Mouse (Mus musculus): Measurements from ENCODE around the gene Zfp974. TPM values are rescaled to one million over a fixed set of nuclear protein-coding genes. Genes with fewer than 3 reads are reported as not detected.
"Not testable (repeated sequence)": the region's sequence is repeated elsewhere in the genome, so short reads cannot be mapped to it uniquely, and the experiment has no call there.

Zfp974 gene
- polyA plus RNA-seq (2012; rRNA removed) = 1.2 and 1.7 TPM in 2 replicates

DNA sequence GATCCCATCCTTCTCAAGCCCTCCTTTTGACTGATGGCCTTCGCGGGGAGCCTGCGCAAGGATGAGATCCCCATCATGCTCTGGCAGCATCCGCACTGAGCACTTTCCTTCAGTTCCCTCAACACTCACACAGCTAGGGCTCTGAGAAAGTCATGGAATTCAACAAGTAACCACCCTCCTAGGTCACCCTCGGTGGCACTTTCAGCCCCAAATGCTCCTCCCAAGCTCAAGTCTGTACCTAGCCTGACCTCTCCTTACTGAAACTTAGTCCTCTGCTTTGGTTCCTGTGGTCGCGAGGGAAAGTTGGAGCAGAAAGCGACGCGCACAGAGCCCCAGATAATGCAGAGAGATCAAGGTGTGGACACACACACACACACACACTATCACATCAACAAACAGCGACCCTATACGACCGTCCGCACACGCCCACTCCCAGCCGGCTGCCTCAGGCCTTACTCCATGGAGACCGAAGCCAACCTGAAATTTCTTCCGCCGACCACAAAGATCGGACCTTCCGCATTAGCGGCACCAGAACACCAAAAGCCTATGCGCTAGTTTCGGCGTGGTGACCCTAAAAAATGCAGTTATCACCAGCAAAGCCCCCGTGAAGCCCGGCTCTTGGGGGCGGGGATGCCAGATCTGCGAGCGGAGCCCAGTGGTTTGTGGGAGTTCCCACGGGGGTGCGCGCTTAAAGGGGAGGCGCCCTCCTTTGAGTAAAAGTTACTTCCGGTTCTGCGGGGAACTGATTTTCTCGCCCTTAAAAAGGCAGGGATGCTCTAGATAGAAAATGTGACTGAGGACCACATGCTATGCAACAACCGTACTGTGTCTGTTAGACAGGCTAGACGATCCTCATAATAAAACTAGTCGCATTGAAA, at the start of gene Zfp974:
Zfp974 (minus strand) TSS at position 643 of the 878 bp plus-strand sequence.
- DNase-seq = peak; percentile 52
- Histone ChIP-seq H3K4me1 (ENCODE audit: control insufficient read depth, insufficient read depth, low read length) (no peaks in the 10 kb centered on the region; the same call in none of the 2 replicates), H3K4me3 (replicated peaks; ENCODE audit: extremely low read depth, low read depth, low read length) (peak within 1 kb of the TSS; percentile 75)
- 4% methylated on average over 40 of the region's 40 CpGs for WGBS
- TF ChIP-seq CTCF (IDR thresholded peaks at IDR 0.05; ENCODE audit: insufficient read depth, low read length) = no peak
- TF ChIP-seq POLR2A (IDR thresholded peaks at IDR 0.05; ENCODE audit: borderline replicate concordance, extremely low read depth, low read depth, low read length) = no peak

DNA sequence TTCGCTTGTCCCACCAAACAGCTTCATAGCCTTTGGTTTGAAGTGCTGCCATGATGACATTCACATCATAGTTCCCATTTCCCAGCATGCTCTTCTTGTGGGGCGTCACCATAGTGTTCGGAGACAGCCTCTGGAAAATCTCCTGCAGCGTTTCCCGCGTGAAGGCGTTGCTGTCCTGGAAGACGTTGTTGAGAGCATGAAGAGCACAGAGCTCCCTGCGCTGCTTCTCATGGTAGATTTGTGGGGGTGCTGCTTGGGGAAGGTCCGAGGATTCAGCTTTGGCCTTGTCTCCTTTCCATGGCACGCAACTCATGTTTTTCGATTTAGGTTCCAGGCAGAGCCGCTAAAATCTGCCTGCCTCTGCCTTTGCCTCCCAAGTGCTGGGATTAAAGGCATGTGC, 20.2 kb upstream of the Zfp974 start:
- not testable (repeated sequence) for H3K4me3 ChIP-seq (replicated peaks; ENCODE audit: extremely low read depth, low read depth, low read length); DNase-seq
- 91% methylated on average over 13 of the region's 13 CpGs for WGBS

DNA sequence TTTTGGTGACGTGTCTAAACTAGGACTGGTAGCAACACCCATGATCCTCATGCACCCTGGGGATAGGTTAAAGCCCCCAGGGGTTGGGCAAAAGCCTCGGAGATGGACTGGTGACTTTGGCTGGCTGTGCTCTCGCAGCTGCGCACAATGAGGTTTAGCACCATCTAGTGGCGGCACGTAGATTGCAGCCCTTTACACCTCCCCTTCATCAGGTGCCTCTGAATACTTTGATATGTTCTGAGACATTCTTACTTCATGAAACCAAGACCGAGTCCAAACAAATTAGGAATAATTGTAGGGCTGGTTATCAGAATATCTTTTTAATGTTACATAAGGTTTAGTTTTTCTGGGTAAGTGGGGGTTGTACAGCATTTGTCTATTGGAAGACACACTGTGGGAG, 12.6 kb upstream of the Zfp974 start:
- DNase-seq; H3K4me1 ChIP-seq (ENCODE audit: control insufficient read depth, insufficient read depth, low read length); H3K4me3 ChIP-seq (replicated peaks; ENCODE audit: extremely low read depth, low read depth, low read length): not testable (repeated sequence)
- 21% methylated on average over 5 of the region's 7 CpGs for WGBS

More for the DNA sequence above, 20.2 kb upstream of the Zfp974 start:
- H3K4me1 ChIP-seq (ENCODE audit: control insufficient read depth, insufficient read depth, low read length) = not testable (repeated sequence)

DNA sequence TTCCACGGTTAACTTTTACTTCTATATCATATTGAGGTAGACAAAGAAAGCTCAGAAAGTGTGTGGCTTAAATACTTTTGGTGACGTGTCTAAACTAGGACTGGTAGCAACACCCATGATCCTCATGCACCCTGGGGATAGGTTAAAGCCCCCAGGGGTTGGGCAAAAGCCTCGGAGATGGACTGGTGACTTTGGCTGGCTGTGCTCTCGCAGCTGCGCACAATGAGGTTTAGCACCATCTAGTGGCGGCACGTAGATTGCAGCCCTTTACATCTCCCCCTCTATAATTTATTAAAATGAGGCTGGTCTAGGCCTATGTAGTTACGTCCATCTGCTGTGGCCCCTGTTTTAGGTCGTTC, 4.5 kb upstream of the Zfp974 start:
- H3K4me1 ChIP-seq (ENCODE audit: control insufficient read depth, insufficient read depth, low read length); H3K4me3 ChIP-seq (replicated peaks; ENCODE audit: extremely low read depth, low read depth, low read length); DNase-seq: not testable (repeated sequence)
- 0% methylated on average over 1 of the region's 9 CpGs for WGBS

DNA sequence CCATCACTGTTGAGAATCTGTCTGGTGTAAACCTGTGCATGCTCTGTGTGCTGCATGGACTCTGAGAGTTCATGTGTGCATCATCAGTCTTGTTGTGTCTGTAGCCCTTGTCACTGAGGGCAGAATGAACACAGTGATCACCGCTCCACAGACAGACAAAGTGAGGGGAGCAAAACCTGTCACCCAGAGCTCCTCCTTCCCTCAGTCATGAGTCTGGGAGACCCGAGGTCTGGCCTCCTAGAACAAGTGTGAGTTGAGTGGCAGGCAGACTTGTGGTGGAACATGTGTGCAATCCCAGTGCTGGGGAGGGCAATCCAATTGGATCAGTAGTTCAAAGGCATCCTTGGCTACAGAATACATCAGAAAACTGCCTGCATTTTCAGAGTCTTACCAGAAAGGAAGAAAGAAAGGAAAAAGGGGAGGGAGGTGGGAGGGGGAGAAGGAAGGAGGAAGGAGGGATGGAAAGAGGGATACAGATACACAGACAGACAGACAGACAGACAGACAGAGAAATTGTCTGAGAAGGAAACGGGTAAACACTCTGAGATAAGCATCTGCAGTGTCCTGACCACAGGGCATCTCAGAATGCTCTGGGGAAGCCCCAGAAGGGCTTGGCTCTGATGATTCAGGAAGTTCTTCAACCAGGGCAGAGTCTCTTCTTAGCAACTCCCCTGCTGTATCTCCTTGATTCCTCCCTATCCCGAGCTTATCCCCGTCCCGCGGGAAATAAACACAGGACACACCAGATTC, 4.0 kb upstream of the Zfp974 start:
- no peak for DNase-seq
- Histone ChIP-seq H3K4me1 (ENCODE audit: control insufficient read depth, insufficient read depth, low read length) (no peaks in the 10 kb centered on the region; the same call in none of the 2 replicates), H3K4me3 (replicated peaks; ENCODE audit: extremely low read depth, low read depth, low read length) (no peak overlapping the region)
- WGBS = 15% methylated on average over 7 of the region's 7 CpGs
- no peak for TF ChIP-seq CTCF (IDR thresholded peaks at IDR 0.05; ENCODE audit: insufficient read depth, low read length)
- TF ChIP-seq POLR2A (IDR thresholded peaks at IDR 0.05; ENCODE audit: borderline replicate concordance, extremely low read depth, low read depth, low read length) = no peak

DNA sequence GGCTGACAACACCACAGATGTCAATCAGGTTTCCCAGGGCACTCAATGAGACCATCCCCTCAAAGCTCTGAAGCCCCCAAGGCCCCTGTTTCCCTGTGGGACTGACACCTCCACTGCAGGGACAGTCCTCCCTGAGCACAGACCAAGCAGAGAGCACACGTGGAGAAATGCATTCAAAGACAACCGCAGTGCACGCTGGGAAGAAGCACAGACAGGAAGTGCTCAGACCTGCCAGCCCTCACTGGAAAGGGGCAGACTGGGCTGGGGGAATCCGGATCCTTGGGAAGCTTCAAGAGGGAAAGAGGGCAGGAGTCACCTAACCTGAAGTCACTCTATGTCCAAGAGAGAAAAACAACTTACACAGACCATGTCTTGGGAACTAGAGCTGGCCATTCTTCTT, 2.2 kb downstream of the Zfp974 start:
- not testable (repeated sequence) for DNase-seq; H3K4me1 ChIP-seq (ENCODE audit: control insufficient read depth, insufficient read depth, low read length)

DNA sequence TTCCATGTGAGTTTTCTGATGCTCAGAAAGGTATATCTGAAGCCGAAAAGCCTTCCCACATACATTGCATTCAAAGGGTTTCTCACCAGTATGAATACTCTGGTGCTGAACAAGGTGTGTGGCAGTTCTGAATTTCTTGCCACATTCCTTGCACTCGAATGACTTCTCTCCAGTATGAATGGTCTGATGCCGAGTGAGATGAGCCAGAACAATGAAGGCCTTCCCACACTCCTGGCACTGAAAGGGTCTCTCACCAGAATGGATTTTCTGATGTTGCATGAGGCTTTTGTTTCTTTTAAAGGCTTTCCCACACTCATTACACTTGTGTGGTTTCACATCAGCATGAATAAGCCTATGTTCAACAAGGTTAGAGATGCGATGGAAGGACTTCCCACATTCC, 18.3 kb downstream of the Zfp974 start:
- H3K4me1 ChIP-seq (ENCODE audit: control insufficient read depth, insufficient read depth, low read length); H3K4me3 ChIP-seq (replicated peaks; ENCODE audit: extremely low read depth, low read depth, low read length); DNase-seq: not testable (repeated sequence)
- 93% methylated on average over 4 of the region's 4 CpGs for WGBS

More for the DNA sequence above, 2.2 kb downstream of the Zfp974 start:
- not testable (repeated sequence) for H3K4me3 ChIP-seq (replicated peaks; ENCODE audit: extremely low read depth, low read depth, low read length)
- 29% methylated on average over 4 of the region's 4 CpGs for WGBS

DNA sequence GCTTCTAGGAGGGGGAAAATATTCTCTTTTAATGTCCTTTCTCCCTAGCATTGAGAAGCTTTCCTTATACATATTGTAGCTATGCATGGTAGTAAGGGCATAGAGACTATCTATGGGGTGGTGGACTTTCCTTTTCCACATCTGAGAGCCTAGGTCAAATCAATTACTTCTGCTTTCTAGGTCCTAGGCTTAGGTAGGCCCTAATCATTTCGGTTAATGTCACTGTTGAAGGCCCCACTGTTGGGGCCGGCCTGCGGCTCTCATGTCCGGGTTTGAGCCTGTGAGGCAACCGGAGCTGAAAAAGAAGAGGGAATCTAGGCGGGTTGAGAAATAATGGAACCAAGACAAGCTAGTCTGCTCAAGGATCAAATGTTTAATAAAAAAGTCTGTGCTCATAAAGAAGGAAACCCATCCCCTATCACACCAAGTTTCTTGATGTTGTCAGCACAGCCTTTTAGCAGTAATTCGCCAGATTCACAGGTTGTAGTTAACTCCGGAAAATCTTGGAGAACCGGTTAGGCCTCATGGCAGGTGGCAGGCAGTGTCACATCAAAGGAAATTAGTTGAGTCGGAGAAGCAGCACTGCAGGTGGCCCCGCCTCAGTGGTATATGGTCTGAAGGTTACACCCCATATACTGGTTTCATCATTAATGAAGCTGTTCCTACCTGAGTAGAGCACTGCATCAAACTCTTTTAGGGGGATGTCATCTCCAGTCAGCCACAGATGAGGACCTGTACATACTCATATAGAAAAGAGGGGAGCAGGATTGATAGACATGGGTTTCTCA, 24.0 kb downstream of the Zfp974 start:
- H3K4me3 ChIP-seq (replicated peaks; ENCODE audit: extremely low read depth, low read depth, low read length) = no peak overlapping the region
- DNase-seq = no peak
- WGBS = 70% methylated on average over 11 of the region's 11 CpGs
- no peak for TF ChIP-seq CTCF (IDR thresholded peaks at IDR 0.05; ENCODE audit: insufficient read depth, low read length)
- no peaks in the 10 kb centered on the region for H3K4me1 ChIP-seq (ENCODE audit: control insufficient read depth, insufficient read depth, low read length)

DNA sequence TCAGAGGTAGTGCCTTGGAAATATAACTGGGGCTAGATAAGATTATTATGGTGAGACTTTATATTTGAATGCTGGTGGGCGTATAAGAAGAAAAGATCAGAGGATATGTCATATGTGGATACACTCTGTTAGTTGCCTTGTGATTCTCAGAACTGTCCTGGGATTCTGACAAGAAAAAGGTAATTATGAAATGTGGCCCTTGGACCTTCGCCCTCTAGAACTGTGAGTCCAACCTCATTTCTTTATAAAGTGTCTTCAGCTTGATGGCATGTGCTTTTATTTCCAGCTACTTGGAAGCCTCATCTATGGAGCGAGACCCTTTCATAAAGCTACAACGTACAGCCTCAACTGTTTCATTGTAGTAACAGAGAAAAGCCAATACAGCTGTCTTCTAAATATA, 28.7 kb downstream of the Zfp974 start:
- no peak for TF ChIP-seq POLR2A (IDR thresholded peaks at IDR 0.05; ENCODE audit: borderline replicate concordance, extremely low read depth, low read depth, low read length)
- TF ChIP-seq CTCF (IDR thresholded peaks at IDR 0.05; ENCODE audit: insufficient read depth, low read length) = no peak
- 89% methylated on average over 4 of the region's 4 CpGs for WGBS
- no peak for DNase-seq
- Histone ChIP-seq H3K4me3 (replicated peaks; ENCODE audit: extremely low read depth, low read depth, low read length) (no peak overlapping the region), H3K4me1 (ENCODE audit: control insufficient read depth, insufficient read depth, low read length) (no peaks in the 10 kb centered on the region)

DNA sequence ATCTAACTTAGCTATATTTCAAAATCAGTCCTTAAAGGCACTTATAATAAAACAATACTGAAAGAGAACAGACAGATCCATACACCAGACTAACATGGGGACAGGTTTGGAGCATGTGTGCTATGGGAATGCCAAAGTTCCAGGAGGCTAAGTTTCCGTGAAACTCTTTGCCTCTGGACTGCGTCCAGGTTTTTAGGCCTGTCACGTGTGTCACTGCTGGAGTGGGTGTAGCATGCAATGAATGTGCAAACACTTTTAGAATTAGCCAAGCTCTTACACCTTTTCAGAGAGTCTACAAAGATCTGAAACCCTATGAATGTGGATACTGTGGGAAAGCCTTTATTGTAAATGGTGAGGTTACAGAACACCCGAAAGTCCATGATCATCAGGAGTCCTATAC, 47.5 kb downstream of the Zfp974 start:
- DNase-seq = peak; percentile 48
- no peak for TF ChIP-seq CTCF (IDR thresholded peaks at IDR 0.05; ENCODE audit: insufficient read depth, low read length)
- no peak for TF ChIP-seq POLR2A (IDR thresholded peaks at IDR 0.05; ENCODE audit: borderline replicate concordance, extremely low read depth, low read depth, low read length)
- Histone ChIP-seq H3K4me1 (ENCODE audit: control insufficient read depth, insufficient read depth, low read length) (no peaks in the 10 kb centered on the region), H3K4me3 (replicated peaks; ENCODE audit: extremely low read depth, low read depth, low read length) (no peak overlapping the region)
- 82% methylated on average over 4 of the region's 4 CpGs for WGBS

DNA sequence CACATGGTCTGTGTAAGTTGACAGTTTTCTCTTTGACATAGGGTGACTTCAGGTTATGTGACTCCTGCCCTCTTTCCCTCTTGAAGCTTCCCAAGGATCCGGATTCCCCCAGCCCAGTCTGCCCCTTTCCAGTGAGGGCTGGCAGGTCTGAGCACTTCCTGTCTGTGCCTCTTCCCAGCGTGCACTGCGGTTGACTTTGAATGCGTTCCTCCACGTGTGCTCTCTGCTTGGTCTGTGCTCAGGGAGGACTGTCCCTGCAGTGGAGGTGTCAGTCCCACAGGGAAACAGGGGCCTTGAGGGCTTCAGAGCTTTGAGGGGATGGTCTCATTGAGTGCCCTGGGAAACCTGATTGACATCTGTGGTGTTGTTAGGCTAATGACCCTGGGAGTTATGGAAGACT, 66.7 kb downstream of the Zfp974 start:
- H3K4me3 ChIP-seq (replicated peaks; ENCODE audit: extremely low read depth, low read depth, low read length); H3K4me1 ChIP-seq (ENCODE audit: control insufficient read depth, insufficient read depth, low read length); DNase-seq: not testable (repeated sequence)
- WGBS = 59% methylated on average over 5 of the region's 5 CpGs
